Mouse (Mus musculus): ENCODE results near the gene Adgrl3. TPM values are rescaled to one million over a fixed set of nuclear protein-coding genes. Genes with fewer than 3 reads are reported as not detected.

Adgrl3 gene
- total RNA-seq (2023), result under 1 TPM; 0.44 to 0.64 TPM

GRCm38 (mm10) chr5:81019590-81020254 lies at the start of gene Adgrl3:
TSS of gene Adgrl3 (plus strand) at chr5:81020138.

Measured in T-cell, adult 66 days (primary cell).